Mouse (Mus musculus) kidney, adult 18-20 months (tissue): ENCODE data around the gene Kbtbd6.

Experiments used
- DNase-seq: peaks from one replicate; pipeline ENCODE4 v3.0.0; 2021

The Kbtbd6 gene

GRCm38 (mm10) chr14:79482251-79482661 lies 30.6 kb downstream of the Kbtbd6 start:
- peak; percentile 49 for DNase-seq

GRCm38 (mm10) chr14:79482747-79483355 lies 31.2 kb downstream of the Kbtbd6 start:
- peak; percentile 35 for DNase-seq

- DNase-seq, result no peak
Measured at GRCm38 (mm10) chr14:79483611-79484120, 32.0 kb downstream of the Kbtbd6 start.

- DNase-seq, result no peak
Measured at GRCm38 (mm10) chr14:79486617-79486992, 35.0 kb downstream of the Kbtbd6 start.

- DNase-seq, result peak; percentile 70
Measured at GRCm38 (mm10) chr14:79486993-79487731, 35.5 kb downstream of the Kbtbd6 start.

- DNase-seq, result no peak
Measured at GRCm38 (mm10) chr14:79488531-79488930, 36.9 kb downstream of the Kbtbd6 start.

GRCm38 (mm10) chr14:79489150-79489549 lies 37.5 kb downstream of the Kbtbd6 start:
- DNase-seq, result no peak

- no peak for DNase-seq
Measured at GRCm38 (mm10) chr14:79490246-79490645, 38.6 kb downstream of the Kbtbd6 start.

GRCm38 (mm10) chr14:79494349-79494748 lies 42.7 kb downstream of the Kbtbd6 start:
- DNase-seq, result no peak

- no peak for DNase-seq
Measured at GRCm38 (mm10) chr14:79499326-79499725, 47.7 kb downstream of the Kbtbd6 start.

GRCm38 (mm10) chr14:79500756-79501155 lies 49.1 kb downstream of the Kbtbd6 start:
- no peak for DNase-seq

- peak; percentile 65 for DNase-seq
Measured at GRCm38 (mm10) chr14:79503371-79504075, 51.9 kb downstream of the Kbtbd6 start.
